In genomic region chr14:13732731-13733697, GRCm38 (mm10) we compare ENCODE assay signal across 20 mouse cellular contexts.
A peak's percentile ranks its signal among the peaks of the same experiment; 100 is the strongest.
DNase-seq lines count a peak whose midpoint lies in the region; ATAC-seq lines count a peak whose summit lies in the region.
"Had no signal": no experiment of that assay in that cellular context is flagged by ENCODE, and none has a peak within 500 bp of the region (broad histone marks: within the 10 kb centered on the region; RNA-seq: fewer than 3 reads in every experiment).

No protein-coding gene starts in this region.

- no peaks in the 10 kb centered on the region for H3K36me3 ChIP-seq in forebrain, embryonic 13.5 days (ENCODE audit: poor library complexity, severe bottlenecking)
- H3K36me3 ChIP-seq in forebrain, embryonic 10.5 days (replicated peaks), result no peaks in the 10 kb centered on the region
- no peaks in the 10 kb centered on the region for H3K36me3 ChIP-seq in midbrain, embryonic 14.5 days (ENCODE audit: control insufficient read depth, insufficient read depth, low read length)
- H3K36me3 ChIP-seq in midbrain, embryonic 11.5 days (ENCODE audit: control insufficient read depth, insufficient read depth, low read length), result no peaks in the 10 kb centered on the region
- H3K36me3 ChIP-seq in forebrain, embryonic 16.5 days (ENCODE audit: control insufficient read depth, insufficient read depth), result no peaks in the 10 kb centered on the region
- H3K36me3 ChIP-seq: embryonic facial prominence, embryonic 15.5 days; heart, embryonic 10.5 days had no signal

- no peak overlapping the region for H3K4me2 ChIP-seq in forebrain, embryonic 13.5 days
- H3K4me2 ChIP-seq in midbrain, embryonic 14.5 days (ENCODE audit: low read length), result no peak overlapping the region
- no peak overlapping the region for H3K4me2 ChIP-seq in midbrain, embryonic 11.5 days
- no peak overlapping the region for H3K4me2 ChIP-seq in forebrain, embryonic 16.5 days (ENCODE audit: low read length)
- H3K4me2 ChIP-seq: embryonic facial prominence, embryonic 15.5 days had no signal

- H3K27ac ChIP-seq in forebrain, embryonic 13.5 days, result no peak overlapping the region
- H3K27ac ChIP-seq in forebrain, embryonic 10.5 days, result no peak overlapping the region
- H3K27ac ChIP-seq in midbrain, embryonic 14.5 days (replicated peaks; ENCODE audit: low read depth, low read length), result no peak overlapping the region
- no peak overlapping the region for H3K27ac ChIP-seq in midbrain, embryonic 11.5 days (ENCODE audit: low read depth, low read length)
- no peak overlapping the region for H3K27ac ChIP-seq in forebrain, embryonic 16.5 days (ENCODE audit: low read length)
- H3K27ac ChIP-seq: embryonic facial prominence, embryonic 15.5 days; heart, embryonic 10.5 days had no signal

- DNase-seq in forebrain, embryonic 10.5 days (ENCODE audit: extremely low spot score, low spot score), result no peak
- peak; percentile 79 for DNase-seq in midbrain, embryonic 14.5 days
- DNase-seq in midbrain, embryonic 11.5 days (ENCODE audit: low spot score, missing footprints), result no peak
- peak; percentile 34 for DNase-seq in retina, postnatal 7 days (ENCODE audit: low read depth, low spot score)
- DNase-seq: adrenal gland, postnatal 14 days; cerebellum, adult 9-10 months; gastrocnemius, postnatal 25 days; heart, postnatal 10 days; liver; liver, postnatal 0 days; lung, postnatal 14 days; right cerebral cortex, postnatal 25 days; thymus, postnatal 14 days had no signal

- H3K27me3 ChIP-seq in forebrain, embryonic 13.5 days, result no peaks in the 10 kb centered on the region
- H3K27me3 ChIP-seq in forebrain, embryonic 10.5 days (ENCODE audit: poor library complexity, severe bottlenecking), result no peaks in the 10 kb centered on the region
- no peaks in the 10 kb centered on the region for H3K27me3 ChIP-seq in midbrain, embryonic 14.5 days (ENCODE audit: control insufficient read depth, insufficient read depth, low read length)
- H3K27me3 ChIP-seq in midbrain, embryonic 11.5 days (ENCODE audit: control insufficient read depth, insufficient read depth, low read length), result no peaks in the 10 kb centered on the region
- H3K27me3 ChIP-seq in forebrain, embryonic 16.5 days (replicated peaks; ENCODE audit: control insufficient read depth, insufficient read depth, low read length), result no peaks in the 10 kb centered on the region
- H3K27me3 ChIP-seq: embryonic facial prominence, embryonic 15.5 days; megakaryocyte, embryonic 14.5 days had no signal

- 55% methylated on average over 8 of the region's 8 CpGs for WGBS in forebrain, embryonic 13.5 days
- WGBS in forebrain, embryonic 10.5 days, result 72% methylated on average over 8 of the region's 8 CpGs
- WGBS in midbrain, embryonic 14.5 days, result 45% methylated on average over 8 of the region's 8 CpGs
- WGBS in midbrain, embryonic 11.5 days, result 68% methylated on average over 8 of the region's 8 CpGs
- 43% methylated on average over 8 of the region's 8 CpGs for WGBS in forebrain, embryonic 16.5 days

- H3K4me3 ChIP-seq in forebrain, embryonic 13.5 days, result no peak overlapping the region
- no peak overlapping the region for H3K4me3 ChIP-seq in forebrain, embryonic 10.5 days
- H3K4me3 ChIP-seq in midbrain, embryonic 14.5 days (replicated peaks; ENCODE audit: low read depth, low read length), result no peak overlapping the region
- no peak overlapping the region for H3K4me3 ChIP-seq in midbrain, embryonic 11.5 days (ENCODE audit: low read depth, low read length)
- H3K4me3 ChIP-seq in forebrain, embryonic 16.5 days (replicated peaks; ENCODE audit: low read length), result no peak overlapping the region
- H3K4me3 ChIP-seq: embryonic facial prominence, embryonic 15.5 days; heart, embryonic 10.5 days; megakaryocyte, embryonic 14.5 days; myocyte had no signal

- 0 out of 2 replicates have a peak, but pooled peaks cover 3% of the 10 kb centered on the region for H3K9me3 ChIP-seq in forebrain, embryonic 13.5 days (replicated peaks)
- no peaks in the 10 kb centered on the region; the same call in 1 of the 2 replicates for H3K9me3 ChIP-seq in forebrain, embryonic 10.5 days
- no peaks in the 10 kb centered on the region; the same call in 1 of the 2 replicates for H3K9me3 ChIP-seq in midbrain, embryonic 14.5 days (ENCODE audit: control insufficient read depth, low read length)
- no peaks in the 10 kb centered on the region for H3K9me3 ChIP-seq in midbrain, embryonic 11.5 days (ENCODE audit: control insufficient read depth, low read length)
- H3K9me3 ChIP-seq in forebrain, embryonic 16.5 days (ENCODE audit: control insufficient read depth, low read length), result no peaks in the 10 kb centered on the region
- H3K9me3 ChIP-seq: embryonic facial prominence, embryonic 15.5 days; heart, embryonic 10.5 days; megakaryocyte, embryonic 14.5 days had no signal

- H3K9ac ChIP-seq in forebrain, embryonic 13.5 days, result no peak overlapping the region
- no peak overlapping the region for H3K9ac ChIP-seq in midbrain, embryonic 14.5 days (replicated peaks; ENCODE audit: low read length)
- no peak overlapping the region for H3K9ac ChIP-seq in midbrain, embryonic 11.5 days (ENCODE audit: low read length)
- H3K9ac ChIP-seq in forebrain, embryonic 16.5 days (replicated peaks; ENCODE audit: low read depth, low read length), result no peak overlapping the region
- H3K9ac ChIP-seq: embryonic facial prominence, embryonic 15.5 days; liver, postnatal 0 days had no signal

- peak; percentile 67 for ATAC-seq in forebrain, embryonic 13.5 days
- peak; percentile 68; the same call in 1 of the 2 replicates for ATAC-seq in midbrain, embryonic 14.5 days (ENCODE audit: low FRiP score, low TSS enrichment)
- no peak for ATAC-seq in midbrain, embryonic 11.5 days (ENCODE audit: low FRiP score)
- peak; percentile 70 for ATAC-seq in forebrain, embryonic 16.5 days
- ATAC-seq in erythroblast, adult 5-6 weeks (replicated peaks; ENCODE audit: low FRiP score, poor library complexity, severe bottlenecking), result no peak
- ATAC-seq: liver, postnatal 0 days had no signal

- no peaks in the 10 kb centered on the region for H3K4me1 ChIP-seq in forebrain, embryonic 13.5 days
- no peaks in the 10 kb centered on the region for H3K4me1 ChIP-seq in forebrain, embryonic 10.5 days
- no peaks in the 10 kb centered on the region for H3K4me1 ChIP-seq in midbrain, embryonic 14.5 days (ENCODE audit: control insufficient read depth, insufficient read depth, low read length)
- H3K4me1 ChIP-seq in midbrain, embryonic 11.5 days (ENCODE audit: control insufficient read depth, insufficient read depth, low read length), result no peaks in the 10 kb centered on the region
- H3K4me1 ChIP-seq in forebrain, embryonic 16.5 days (replicated peaks; ENCODE audit: control insufficient read depth, insufficient read depth, low read length), result no peaks in the 10 kb centered on the region
- H3K4me1 ChIP-seq: embryonic facial prominence, embryonic 15.5 days; heart, embryonic 10.5 days; megakaryocyte, embryonic 14.5 days had no signal

Comparison
In these comparisons a context has a peak if more than half of its experiments do, and no peak if none do; other contexts are left out.
1. ATAC-seq: peak in forebrain, embryonic 13.5 days (single experiment), midbrain, embryonic 14.5 days (single experiment) and forebrain, embryonic 16.5 days (single experiment); none in midbrain, embryonic 11.5 days (single experiment) and erythroblast, adult 5-6 weeks (single experiment).
2. DNase-seq: peak in midbrain, embryonic 14.5 days (single experiment) and retina, postnatal 7 days (single experiment); none in forebrain, embryonic 10.5 days (single experiment) and midbrain, embryonic 11.5 days (single experiment).